Mouse (Mus musculus) kidney, adult 9 months (tissue): ENCODE data around the gene Tnfaip2.

Source experiments
- DNase-seq: peaks from one replicate; pipeline ENCODE4 v3.0.0; 2022

Gene Tnfaip2

GRCm38 (mm10) chr12:111445890-111446613 lies 3.8 kb downstream of the Tnfaip2 start:
- no peak for DNase-seq

GRCm38 (mm10) chr12:111446745-111447144 lies 4.5 kb downstream of the Tnfaip2 start:
- DNase-seq = no peak

- DNase-seq = no peak
Observed at GRCm38 (mm10) chr12:111447350-111447749, 5.1 kb downstream of the Tnfaip2 start.

GRCm38 (mm10) chr12:111447898-111448760 lies 5.9 kb downstream of the Tnfaip2 start:
- DNase-seq = no peak

- DNase-seq = peak; percentile 84
Observed at GRCm38 (mm10) chr12:111448931-111449705, 6.8 kb downstream of the Tnfaip2 start.

GRCm38 (mm10) chr12:111450359-111450758 lies 8.1 kb downstream of the Tnfaip2 start:
- peak; percentile 87 for DNase-seq

- DNase-seq = no peak
Observed at GRCm38 (mm10) chr12:111451561-111451960, 9.3 kb downstream of the Tnfaip2 start.

- no peak for DNase-seq
Observed at GRCm38 (mm10) chr12:111454021-111454420, 11.8 kb downstream of the Tnfaip2 start.

GRCm38 (mm10) chr12:111454543-111455280 lies 12.4 kb downstream of the Tnfaip2 start:
- DNase-seq = no peak

- no peak for DNase-seq
Observed at GRCm38 (mm10) chr12:111455311-111455846, 13.1 kb downstream of the Tnfaip2 start.

- DNase-seq = no peak
Observed at GRCm38 (mm10) chr12:111455860-111456259, 13.6 kb downstream of the Tnfaip2 start.

GRCm38 (mm10) chr12:111457742-111458141 lies 15.5 kb downstream of the Tnfaip2 start:
- no peak for DNase-seq

- no peak for DNase-seq
Observed at GRCm38 (mm10) chr12:111463570-111463969, 21.3 kb downstream of the Tnfaip2 start.

- DNase-seq = no peak
Observed at GRCm38 (mm10) chr12:111466369-111466768, 24.1 kb downstream of the Tnfaip2 start.

- DNase-seq = no peak
Observed at GRCm38 (mm10) chr12:111468206-111468605, 25.9 kb downstream of the Tnfaip2 start.

- peak; percentile 75 for DNase-seq
Observed at GRCm38 (mm10) chr12:111469507-111469906, 27.2 kb downstream of the Tnfaip2 start.

- DNase-seq = no peak
Observed at GRCm38 (mm10) chr12:111471119-111471518, 28.9 kb downstream of the Tnfaip2 start.

GRCm38 (mm10) chr12:111471721-111472120 lies 29.5 kb downstream of the Tnfaip2 start:
- no peak for DNase-seq

- DNase-seq = peak; percentile 36
Observed at GRCm38 (mm10) chr12:111472886-111473285, 30.6 kb downstream of the Tnfaip2 start.

- DNase-seq = no peak
Observed at GRCm38 (mm10) chr12:111474384-111474783, 32.1 kb downstream of the Tnfaip2 start.

GRCm38 (mm10) chr12:111474893-111475643 lies 32.8 kb downstream of the Tnfaip2 start:
- peak; percentile 75 for DNase-seq
